Mouse (Mus musculus) G1E-ER4 (cell line): Measurements from ENCODE around the gene Mdfic. TPM values are rescaled to one million over a fixed set of nuclear protein-coding genes. Genes with fewer than 3 reads are reported as not detected.

Experiments
- GATA1 ChIP-seq: IDR thresholded peaks from one replicate; pipeline ENCODE4 v1.8.0; 2012; ENCODE audit warnings: low read length, inconsistent platforms
- polyA plus RNA-seq: library from polyadenylated mRNA; stranded (reverse); fragments of >175 nt; gene quantifications from 2 replicates; pipeline ENCODE4 v1.2.3, GENCODE M21; 2012

The Mdfic gene
- polyA plus RNA-seq, 1 experiment = not detected

DNA sequence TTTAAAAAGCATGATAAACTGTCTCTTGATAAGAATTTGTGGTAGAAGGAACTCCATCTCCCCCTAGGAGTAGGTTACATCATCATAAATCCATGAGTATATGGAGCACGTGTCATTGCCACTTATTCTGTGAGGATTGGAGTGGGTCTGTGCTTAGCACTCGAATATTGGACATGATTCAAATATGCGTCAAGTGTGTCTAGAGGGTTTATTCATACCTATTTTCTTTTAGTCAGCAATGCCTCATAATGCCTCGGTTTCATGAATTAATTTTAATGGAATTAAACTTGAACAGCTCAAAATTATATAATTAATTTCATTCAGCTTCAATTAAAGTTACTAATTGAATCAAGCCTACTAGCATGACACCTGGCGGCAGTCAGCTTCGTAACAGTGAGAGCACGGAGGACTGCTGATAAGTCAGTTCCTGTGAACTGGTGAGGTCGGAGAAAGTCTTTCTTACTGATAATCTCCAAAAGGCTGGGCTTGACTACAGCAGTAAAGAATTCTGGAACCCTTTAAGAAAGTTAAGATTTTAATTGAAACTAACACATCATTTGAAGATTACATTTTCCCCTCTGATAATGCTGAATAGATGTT lies 17.0 kb downstream of the Mdfic start:
- no peak for TF ChIP-seq GATA1

DNA sequence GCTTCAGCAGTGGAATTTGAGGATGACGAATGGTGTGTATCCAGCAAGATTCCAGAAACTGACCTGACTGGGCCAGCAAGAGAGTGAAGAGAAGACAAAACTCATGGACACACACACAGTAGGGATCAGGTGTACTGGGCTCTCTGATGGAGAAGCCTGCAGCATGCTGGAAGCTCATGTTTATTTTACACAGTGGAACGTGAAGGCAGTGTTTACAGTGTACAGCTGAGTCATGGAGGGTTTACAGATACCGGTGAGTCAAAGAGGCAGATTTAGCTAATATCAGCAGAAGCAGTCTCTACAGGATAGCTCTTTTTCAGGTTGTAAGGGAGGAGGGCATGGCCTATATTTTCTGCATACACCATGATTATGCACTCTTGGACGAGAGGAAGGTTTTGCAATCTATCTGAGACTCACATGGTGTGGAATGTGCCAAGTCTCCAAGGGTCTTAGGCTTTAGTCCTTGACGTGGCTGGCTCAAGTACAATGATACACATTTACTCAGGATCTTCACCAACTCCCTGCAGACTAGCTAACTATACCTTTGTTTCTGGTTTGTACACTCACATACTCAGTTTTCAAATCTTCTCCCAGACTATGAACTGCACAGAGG lies 18.0 kb downstream of the Mdfic start:
- no peak for TF ChIP-seq GATA1

DNA sequence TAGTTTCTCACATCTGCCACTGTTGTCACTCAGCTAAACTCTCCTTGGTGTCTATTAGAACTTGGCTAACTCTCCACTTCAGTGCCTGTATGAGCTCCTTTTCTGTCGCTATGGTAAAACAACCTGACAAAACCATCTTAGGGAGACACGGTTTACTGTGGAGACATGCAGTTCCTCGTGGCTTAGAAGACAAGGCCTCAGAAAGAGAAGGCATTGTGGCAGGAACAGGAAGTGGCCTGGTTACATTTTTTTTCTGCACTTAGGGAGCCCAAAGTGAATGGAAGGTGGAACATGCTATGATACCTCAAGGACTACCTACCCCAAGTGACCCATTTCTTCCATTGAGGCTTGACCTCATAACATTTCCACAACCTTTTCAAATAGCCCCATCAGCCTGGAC lies 18.7 kb downstream of the Mdfic start:
- no peak for TF ChIP-seq GATA1

DNA sequence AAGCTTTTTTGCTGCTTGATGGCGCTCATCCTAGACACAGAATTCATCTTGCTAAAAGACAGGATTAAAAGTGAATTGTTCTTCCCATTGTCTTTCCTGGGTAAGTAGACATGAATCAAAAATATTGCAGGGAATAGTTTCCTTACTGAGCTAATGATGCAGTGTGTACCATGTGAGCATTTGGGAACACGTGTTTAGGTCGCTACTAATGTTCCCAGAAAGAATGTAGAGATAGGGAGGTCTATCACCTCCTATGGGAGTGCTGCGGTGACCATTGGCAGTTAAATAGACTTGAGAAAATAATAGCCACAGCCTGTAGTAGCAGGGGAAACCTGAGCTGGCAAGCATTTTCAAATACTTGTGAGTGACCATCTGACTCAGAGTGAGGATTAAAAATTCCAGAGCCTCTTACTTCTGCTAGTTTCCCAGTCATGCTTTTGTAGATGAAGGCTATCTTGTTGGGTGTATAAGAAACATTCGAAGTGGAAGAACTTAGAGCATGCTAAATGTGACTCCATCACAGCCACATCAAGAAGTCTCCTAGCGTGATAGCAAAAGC lies 22.2 kb downstream of the Mdfic start:
- TF ChIP-seq GATA1 = no peak

DNA sequence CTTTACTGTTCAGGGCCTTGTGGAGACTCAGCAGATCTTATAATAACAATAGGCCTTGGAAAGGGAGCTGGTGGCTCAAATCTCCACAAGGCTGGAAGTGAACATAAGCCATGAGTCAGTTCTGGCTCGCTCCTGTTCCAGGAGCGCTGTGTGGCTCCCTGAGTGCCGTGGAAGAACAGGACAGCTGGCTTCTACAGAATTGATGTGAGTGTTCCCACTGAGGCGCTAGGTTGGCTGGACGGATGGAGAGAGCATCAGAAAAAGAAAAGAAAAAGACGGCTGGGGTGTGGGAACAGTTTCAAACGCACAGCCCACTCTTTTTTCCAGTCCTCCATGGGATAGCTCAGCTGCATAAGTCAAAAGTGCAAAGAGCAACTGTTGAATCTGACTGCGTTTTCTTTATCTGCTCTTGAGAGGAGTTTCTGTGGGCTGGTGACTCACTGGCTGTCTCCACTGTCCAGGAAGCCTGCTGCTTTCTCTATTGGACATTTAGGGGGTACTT lies 22.9 kb downstream of the Mdfic start:
- TF ChIP-seq GATA1 = no peak

DNA sequence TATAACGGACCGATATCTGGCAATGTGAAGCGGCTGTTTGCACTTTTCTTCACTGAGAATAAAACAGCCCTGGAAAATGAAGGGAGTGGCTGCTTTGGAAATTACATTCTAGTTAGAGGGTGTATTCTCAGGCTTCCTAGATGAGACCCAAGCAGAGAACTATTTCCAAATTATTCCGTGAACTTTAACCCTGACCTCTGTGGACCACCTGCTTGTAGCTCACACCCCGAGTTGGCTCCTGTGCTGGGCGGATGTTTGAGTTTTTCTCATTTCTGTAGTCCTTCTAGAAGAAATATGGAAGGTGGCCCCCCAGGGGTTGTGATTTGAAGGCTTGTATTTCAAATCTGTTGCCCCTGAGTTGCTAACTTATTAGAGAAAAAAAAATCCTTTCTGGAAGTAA lies 23.3 kb downstream of the Mdfic start:
- TF ChIP-seq GATA1 = no peak

DNA sequence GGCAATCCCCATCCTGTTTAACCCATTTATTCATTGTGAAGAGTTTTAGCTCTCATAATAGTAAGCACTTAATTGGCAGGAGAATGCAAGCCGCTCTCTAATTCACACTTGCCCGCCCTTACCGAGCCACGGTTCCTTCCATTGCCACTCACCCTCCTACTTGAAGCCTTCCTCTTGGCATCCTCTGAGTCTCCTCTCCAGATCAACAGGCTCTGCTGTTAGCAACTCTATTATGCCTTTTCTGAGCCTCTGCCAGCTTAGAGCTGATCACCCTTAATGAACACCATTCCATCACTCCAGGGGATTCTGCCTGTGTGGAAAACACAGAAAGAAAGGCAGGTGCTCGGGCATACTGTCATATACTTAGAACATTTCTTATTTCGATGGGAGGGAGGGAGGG lies 24.9 kb downstream of the Mdfic start:
- no peak for TF ChIP-seq GATA1

DNA sequence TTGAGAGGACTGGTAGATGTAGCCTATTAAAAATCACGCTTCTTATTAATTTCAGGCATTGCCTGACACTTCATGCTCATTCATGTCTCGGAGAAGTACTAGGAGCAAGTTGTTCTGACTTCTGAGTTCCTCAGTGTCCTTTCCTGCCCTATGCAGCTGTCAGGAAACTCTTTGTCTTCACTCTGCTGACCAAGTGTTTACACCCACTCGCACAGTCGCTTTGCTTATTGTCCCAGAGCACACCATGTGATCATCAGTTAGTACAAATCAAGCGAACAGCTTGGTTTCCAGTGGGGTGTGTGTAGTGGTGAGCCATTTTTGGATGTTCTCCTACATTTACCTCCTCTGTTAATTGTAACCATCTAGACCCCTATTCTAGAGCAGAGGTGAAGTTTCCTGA lies 25.4 kb downstream of the Mdfic start:
- no peak for TF ChIP-seq GATA1

DNA sequence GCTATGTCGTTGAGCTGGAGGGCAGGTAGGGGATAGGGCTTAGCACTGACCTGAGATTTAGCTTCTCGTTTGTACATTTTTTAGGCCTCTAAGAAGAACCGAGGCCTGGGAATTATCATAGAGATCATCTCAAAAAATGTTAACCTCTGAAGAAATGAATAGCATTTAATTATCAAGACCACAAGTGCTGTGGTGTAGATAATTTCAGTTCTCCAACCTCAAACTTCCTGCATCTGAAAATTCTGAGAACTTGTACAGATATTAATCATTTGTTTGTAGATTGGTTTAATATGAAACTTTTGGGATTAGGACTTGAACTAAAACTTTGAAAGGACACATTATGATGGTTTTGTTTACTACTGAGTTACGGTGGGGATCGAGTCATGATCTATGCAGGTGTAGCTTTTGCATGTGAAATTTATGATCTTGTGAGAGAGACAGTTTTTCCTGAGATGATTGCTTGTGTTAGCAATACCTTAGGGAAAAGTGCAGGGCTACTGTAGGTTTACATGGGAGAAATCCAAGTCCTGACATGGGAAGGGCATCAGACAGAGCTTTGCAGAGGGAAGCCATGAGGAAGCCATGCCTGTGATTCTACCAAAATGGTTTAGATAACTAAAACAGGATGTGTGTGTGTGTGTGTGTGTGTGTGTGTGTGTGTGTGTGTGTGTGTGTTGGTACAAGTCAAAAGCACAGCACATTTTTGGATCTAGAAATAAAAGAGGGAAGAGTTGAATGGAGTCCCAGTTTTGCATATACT lies 27.1 kb downstream of the Mdfic start:
- no peak for TF ChIP-seq GATA1

DNA sequence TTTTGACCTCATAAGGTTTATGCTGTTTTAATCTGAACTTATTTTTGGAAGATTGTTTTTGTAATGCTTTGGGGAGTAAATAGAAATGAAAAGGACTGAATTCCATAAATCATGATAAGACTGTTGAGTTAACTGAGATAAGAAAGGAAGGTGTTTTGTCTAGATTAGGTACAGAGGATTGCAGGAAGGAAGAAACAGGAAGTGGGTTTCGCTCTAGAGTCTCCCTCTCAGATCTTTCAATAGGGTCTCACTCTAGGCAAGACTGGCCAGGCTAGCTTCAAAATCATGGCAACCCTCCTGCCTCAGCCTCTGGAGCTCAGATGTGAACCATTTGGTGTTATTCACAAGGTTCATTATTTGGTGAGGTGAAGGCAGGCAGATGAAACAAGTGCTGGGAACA lies 27.8 kb downstream of the Mdfic start:
- no peak for TF ChIP-seq GATA1

DNA sequence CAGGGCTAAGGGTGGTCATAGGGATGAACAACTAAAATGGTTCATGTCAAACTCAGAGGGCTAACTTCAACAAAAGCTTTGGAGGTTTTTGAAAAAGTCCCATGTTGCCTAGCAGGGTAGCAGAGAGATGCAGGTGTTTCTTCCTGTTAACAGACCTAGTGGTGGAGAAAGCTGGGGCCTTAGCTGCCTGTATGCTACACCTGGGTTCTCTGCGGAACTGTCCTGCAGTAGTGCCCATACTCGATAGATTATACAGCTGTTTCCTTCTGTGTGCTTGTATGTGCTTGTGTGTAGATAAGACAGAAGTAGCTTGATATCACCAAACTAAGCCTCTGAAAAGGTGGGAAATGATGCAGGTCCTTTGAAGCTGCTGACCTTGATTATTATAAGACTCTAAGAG lies 28.5 kb downstream of the Mdfic start:
- TF ChIP-seq GATA1 = no peak

DNA sequence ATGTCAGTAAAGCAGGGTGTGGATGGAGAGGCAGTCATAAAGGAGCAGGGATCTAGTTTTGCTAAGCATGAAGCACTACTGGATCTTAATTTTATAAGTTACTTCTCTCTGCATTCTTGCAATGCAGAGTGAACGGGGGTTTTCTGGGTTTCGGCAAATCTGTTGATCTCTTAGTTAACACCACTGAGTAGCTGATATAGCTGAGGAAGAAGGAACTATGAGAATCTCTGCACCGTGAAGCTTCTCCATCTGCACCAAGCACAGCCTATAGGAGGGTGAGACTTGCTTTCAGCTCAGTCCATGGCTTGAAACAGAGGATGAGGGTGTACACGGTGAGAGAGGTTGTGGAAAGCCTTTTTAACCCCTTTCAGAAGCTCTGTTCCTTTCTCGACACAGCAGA lies 29.6 kb downstream of the Mdfic start:
- TF ChIP-seq GATA1 = no peak

DNA sequence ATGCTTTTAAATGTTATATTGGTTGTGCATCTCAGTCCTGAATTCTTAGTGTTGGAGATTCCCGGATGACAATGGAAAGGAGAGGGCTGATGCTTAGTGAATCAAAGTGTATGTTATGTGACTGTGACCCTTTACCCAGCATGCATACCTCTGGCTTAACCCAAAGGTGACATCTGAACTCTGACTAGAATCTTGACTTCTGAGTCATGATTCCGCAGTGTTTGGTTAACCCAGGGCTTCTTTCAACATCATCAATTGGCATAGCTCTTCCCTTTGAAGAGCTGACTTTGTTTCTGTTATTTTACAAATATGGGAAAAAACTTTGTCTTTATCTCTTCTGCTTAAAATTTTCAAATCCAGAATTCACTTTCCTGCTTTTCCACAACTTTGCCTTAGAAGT lies 30.9 kb downstream of the Mdfic start:
- TF ChIP-seq GATA1 = no peak

DNA sequence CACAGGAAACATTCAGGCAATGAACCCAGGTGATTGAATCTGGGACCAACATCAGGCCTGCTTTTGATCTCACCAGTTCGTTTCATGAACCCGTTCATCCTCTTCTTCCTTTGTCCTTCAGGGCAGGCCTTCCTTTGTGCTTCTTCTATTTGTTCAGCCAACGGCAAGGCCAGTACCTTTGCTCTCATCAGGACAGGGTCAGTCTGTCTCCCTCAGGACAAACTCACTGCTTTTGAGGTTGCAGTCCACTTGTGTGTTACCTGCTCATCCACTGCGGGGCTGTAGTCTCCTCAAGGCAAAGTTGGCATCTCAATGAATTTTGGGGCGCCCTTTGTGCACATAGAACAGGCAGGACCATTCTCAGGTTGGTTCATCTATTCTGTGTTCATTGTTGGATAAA lies 31.7 kb downstream of the Mdfic start:
- TF ChIP-seq GATA1 = no peak

DNA sequence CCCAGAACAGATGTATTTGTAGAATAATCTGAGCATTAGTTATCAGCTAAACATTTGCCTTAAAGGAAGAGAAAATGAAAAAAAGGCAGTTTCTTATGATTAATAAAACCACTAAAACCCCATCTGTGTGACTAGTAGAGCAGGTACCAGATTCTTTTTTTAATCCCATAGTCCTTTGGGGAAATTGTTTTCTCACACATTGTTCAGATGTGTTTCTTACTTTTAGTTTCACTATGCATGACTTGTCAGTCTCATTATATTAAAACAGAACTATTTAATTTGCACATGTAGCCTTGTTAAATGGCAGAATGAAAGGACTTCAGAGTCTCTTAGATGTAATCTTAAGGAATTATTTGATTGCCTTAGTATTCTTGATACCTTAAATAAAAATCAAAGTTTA lies 32.7 kb downstream of the Mdfic start:
- TF ChIP-seq GATA1 = no peak

DNA sequence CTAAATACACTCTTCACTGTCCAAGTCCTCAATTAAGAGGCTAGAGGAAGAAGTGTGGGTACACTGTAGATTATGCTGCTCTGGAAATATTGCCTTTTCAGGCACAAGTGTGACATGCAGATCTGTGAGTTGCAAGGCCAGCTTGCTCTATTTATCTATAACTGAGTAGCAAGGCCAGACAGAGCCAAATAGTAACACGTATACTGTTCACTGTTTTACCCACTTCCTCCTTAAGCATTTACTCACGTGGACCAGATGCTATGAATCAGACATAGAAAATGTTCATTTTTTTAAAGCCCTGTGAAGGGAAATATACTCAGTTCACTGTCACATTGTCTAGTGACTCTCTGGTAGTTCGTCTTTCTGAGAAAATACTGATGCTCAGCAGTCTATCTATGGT lies 37.9 kb downstream of the Mdfic start:
- TF ChIP-seq GATA1 = no peak
